Mouse (Mus musculus) bone marrow, adult 2 months (tissue): ENCODE measurements around the gene 1700066M21Rik.

Experiments used
- CTCF ChIP-seq: fragments of 200-500 bp; IDR thresholded peaks from 2 replicates; pipeline ENCODE4 v1.5.1; 2011; ENCODE audit warnings: low read length, control low read depth; ENCODE audit not compliant: control insufficient read depth, insufficient read depth
- POLR2A ChIP-seq: fragments of 200-500 bp; IDR thresholded peaks from 2 replicates; pipeline ENCODE4 v1.6.1; 2011; ENCODE audit warnings: low read depth, mild to moderate bottlenecking, control low read depth, low read length, borderline replicate concordance; ENCODE audit not compliant: control insufficient read depth

- no peak for TF ChIP-seq POLR2A
- no peak for TF ChIP-seq CTCF
These were observed 42.2 kb upstream of the 1700066M21Rik start for GRCm38 (mm10) chr1:57335200-57335599.
